Comparison of ENCODE assay signal across 8 mouse cellular contexts in genomic region chr7:75642846-75643563, GRCm38 (mm10).
DNase-seq lines count a peak whose midpoint lies in the region; ATAC-seq and TF ChIP-seq lines count a peak whose summit lies in the region.

No protein-coding gene starts in this region.

- H3K4me1 ChIP-seq in heart, adult 2 months (ENCODE audit: control insufficient read depth, insufficient read depth, low read length), result peaks cover 35% of the 10 kb centered on the region
- peaks cover 32% of the 10 kb centered on the region for H3K4me1 ChIP-seq in hindbrain, embryonic 10.5 days (replicated peaks)
- peaks cover 29% of the 10 kb centered on the region for H3K4me1 ChIP-seq in midbrain, embryonic 10.5 days

- peaks cover 4% of the 10 kb centered on the region for H3K79me2 ChIP-seq in heart, adult 2 months (replicated peaks; ENCODE audit: control insufficient read depth, insufficient read depth, low read length)

- H3K9ac ChIP-seq in heart, adult 2 months (ENCODE audit: low read depth, low read length), result peak overlapping the region; percentile 56

- no peak for TF ChIP-seq CTCF in heart, adult 2 months (IDR thresholded peaks at IDR 0.05)

- no peak for DNase-seq in heart, adult 2 months
- DNase-seq in heart, adult 9 months (ENCODE audit: low spot score in 2 of 2), result no peak
- DNase-seq in NIH3T3 (ENCODE audit: low read depth), result peak; percentile 54
- no peak for DNase-seq in hindbrain, embryonic 10.5 days (ENCODE audit: low spot score)
- DNase-seq in midbrain, embryonic 10.5 days (ENCODE audit: low spot score), result no peak
- no peak for DNase-seq in spleen, postnatal 36 days (ENCODE audit: low spot score in 2 of 2)

- no peak for TF ChIP-seq POLR2A in heart, adult 2 months (IDR thresholded peaks at IDR 0.05; ENCODE audit: insufficient read depth, low read depth, low read length)

- 28% methylated on average over 16 of the region's 16 CpGs for WGBS in heart, adult 2 months
- WGBS in hindbrain, embryonic 10.5 days, result 56% methylated on average over 16 of the region's 16 CpGs
- WGBS in midbrain, embryonic 10.5 days, result 60% methylated on average over 16 of the region's 16 CpGs

- H3K36me3 ChIP-seq in heart, adult 2 months (ENCODE audit: control insufficient read depth, insufficient read depth, low read length), result peaks cover 53% of the 10 kb centered on the region
- H3K36me3 ChIP-seq in hindbrain, embryonic 10.5 days, result no peaks in the 10 kb centered on the region
- H3K36me3 ChIP-seq in midbrain, embryonic 10.5 days, result no peaks in the 10 kb centered on the region

- H3K4me3 ChIP-seq in heart, adult 2 months, result peak overlapping the region; percentile 37
- peak overlapping the region; percentile 42 for H3K4me3 ChIP-seq in hindbrain, embryonic 10.5 days
- peak overlapping the region; percentile 45; the same call in 1 of the 2 replicates for H3K4me3 ChIP-seq in midbrain, embryonic 10.5 days

- H3K27me3 ChIP-seq in heart, adult 2 months (ENCODE audit: control insufficient read depth, insufficient read depth, low read length), result no peaks in the 10 kb centered on the region
- no peaks in the 10 kb centered on the region for H3K27me3 ChIP-seq in hindbrain, embryonic 10.5 days (ENCODE audit: insufficient read depth, poor library complexity, severe bottlenecking)
- no peaks in the 10 kb centered on the region for H3K27me3 ChIP-seq in midbrain, embryonic 10.5 days (ENCODE audit: low read depth, poor library complexity, severe bottlenecking)

- TF ChIP-seq EP300 in heart, adult 2 months (IDR thresholded peaks at IDR 0.05; ENCODE audit: insufficient read depth, low read depth, low read length), result no peak

- H3K9me3 ChIP-seq in hindbrain, embryonic 10.5 days, result no peaks in the 10 kb centered on the region
- H3K9me3 ChIP-seq in midbrain, embryonic 10.5 days (replicated peaks), result no peaks in the 10 kb centered on the region

- H3K27ac ChIP-seq in heart, adult 2 months, result peak overlapping the region; percentile 74
- peak overlapping the region; percentile 79 for H3K27ac ChIP-seq in hindbrain, embryonic 10.5 days
- peak overlapping the region; percentile 74; the same call in 1 of the 2 replicates for H3K27ac ChIP-seq in midbrain, embryonic 10.5 days (replicated peaks)

- ATAC-seq in cerebellum, adult (ENCODE audit: insufficient number of reproducible peaks, low FRiP score, low TSS enrichment), result no peak
- ATAC-seq in megakaryocyte, adult 5-6 weeks (ENCODE audit: poor library complexity, severe bottlenecking), result no peak

- intact Hi-C loops in heart, adult 2 months (cut with DNase I), result loop anchor here (5.0 to 10.0 kb wide), 2 partner anchors 39 to 182 kb away; no protein-coding TSS in a partner anchor
